Mouse (Mus musculus) heart, embryonic 14.5 days (tissue): ENCODE measurements around the gene Gm37240. TPM values are rescaled to one million over a fixed set of nuclear protein-coding genes. Genes with fewer than 3 reads are reported as not detected.

Source experiments
- ATAC-seq: fragments of 200-750 bp; cut with Nextera tagmentation; 2 replicates; pipeline ENCODE4 v1.8.0; 2017; ENCODE audit warnings: low read depth, moderate TSS enrichment; ENCODE audit not compliant: insufficient number of reproducible peaks, insufficient read depth, low FRiP score
- H3K27ac ChIP-seq, 2 experiments: fragments of 200-500 bp in 1 of 2; fragments of 300-500 bp in 1 of 2; sonication (generic) in 1 of 2; replicated peaks in 1 of 2; 2 replicates each; pipeline ENCODE4 v1.5.1; 2012 to 2014; ENCODE audit warnings: low read depth in 2 of 2, low read length in 2 of 2, control low read depth in 1 of 2, mild to moderate bottlenecking in 1 of 2, mixed read lengths in 1 of 2; ENCODE audit not compliant: control insufficient read depth in 1 of 2, insufficient read depth in 1 of 2
- H3K27me3 ChIP-seq: fragments of 300-500 bp; sonication (generic); 2 replicates; pipeline ENCODE4 v1.6.1; 2014; ENCODE audit warnings: mild to moderate bottlenecking, low read length, control low read depth; ENCODE audit not compliant: control insufficient read depth, insufficient read depth
- H3K36me3 ChIP-seq: fragments of 300-500 bp; sonication (generic); 2 replicates; pipeline ENCODE4 v1.6.1; 2014; ENCODE audit warnings: mild to moderate bottlenecking, control low read depth, low read length, mixed read lengths; ENCODE audit not compliant: control insufficient read depth, insufficient read depth
- H3K4me1 ChIP-seq, 2 experiments: fragments of 200-500 bp in 1 of 2; fragments of 300-500 bp in 1 of 2; sonication (generic) in 1 of 2; 2 replicates each; pipeline ENCODE4 v1.6.1; 2012 to 2014; ENCODE audit warnings: low read length in 2 of 2, control low read depth in 1 of 2, mixed read lengths in 1 of 2; ENCODE audit not compliant: control insufficient read depth in 2 of 2, insufficient read depth in 2 of 2
- H3K4me2 ChIP-seq: fragments of 300-500 bp; sonication (generic); 2 replicates; pipeline ENCODE4 v1.6.1; 2014; ENCODE audit warnings: mild to moderate bottlenecking, low read length
- H3K4me3 ChIP-seq, 2 experiments: fragments of 200-500 bp in 1 of 2; fragments of 300-500 bp in 1 of 2; sonication (generic) in 1 of 2; 2 replicates each; pipeline ENCODE4 v1.5.1; 2012 to 2014; ENCODE audit warnings: low read length in 2 of 2, mild to moderate bottlenecking in 2 of 2, control low read depth in 1 of 2, low read depth in 1 of 2, moderate library complexity in 1 of 2; ENCODE audit not compliant: control insufficient read depth in 1 of 2, insufficient read depth in 1 of 2
- H3K9ac ChIP-seq: fragments of 300-500 bp; sonication (generic); 2 replicates; pipeline ENCODE4 v1.6.1; 2014; ENCODE audit warnings: mild to moderate bottlenecking, low read length
- H3K9me3 ChIP-seq: fragments of 300-500 bp; sonication (generic); 2 replicates; pipeline ENCODE4 v1.6.1; 2016; ENCODE audit warnings: low read length, control low read depth; ENCODE audit not compliant: control insufficient read depth
- WGBS: fragments of 180-500 bp; shearing (Covaris S2); extraction: QIAGEN DNeasy Blood & Tissue Kit; methylation state at CpG from one replicate; pipeline ENCODE4 v1.1.7; 2014; 5-methylcytosine and 5-hydroxymethylcytosine counted together
- polyA plus RNA-seq: library from polyadenylated mRNA; unstranded; fragments of >200 nt; fragmentation: Nextera tagmentation; extraction: Ambion mirVana; gene quantifications from 2 replicates; pipeline ENCODE4 v1.2.1, GENCODE M21; 2014

Gm37240 gene
- polyA plus RNA-seq, 1 experiment from 2014 or later, result 12.3 TPM

DNA sequence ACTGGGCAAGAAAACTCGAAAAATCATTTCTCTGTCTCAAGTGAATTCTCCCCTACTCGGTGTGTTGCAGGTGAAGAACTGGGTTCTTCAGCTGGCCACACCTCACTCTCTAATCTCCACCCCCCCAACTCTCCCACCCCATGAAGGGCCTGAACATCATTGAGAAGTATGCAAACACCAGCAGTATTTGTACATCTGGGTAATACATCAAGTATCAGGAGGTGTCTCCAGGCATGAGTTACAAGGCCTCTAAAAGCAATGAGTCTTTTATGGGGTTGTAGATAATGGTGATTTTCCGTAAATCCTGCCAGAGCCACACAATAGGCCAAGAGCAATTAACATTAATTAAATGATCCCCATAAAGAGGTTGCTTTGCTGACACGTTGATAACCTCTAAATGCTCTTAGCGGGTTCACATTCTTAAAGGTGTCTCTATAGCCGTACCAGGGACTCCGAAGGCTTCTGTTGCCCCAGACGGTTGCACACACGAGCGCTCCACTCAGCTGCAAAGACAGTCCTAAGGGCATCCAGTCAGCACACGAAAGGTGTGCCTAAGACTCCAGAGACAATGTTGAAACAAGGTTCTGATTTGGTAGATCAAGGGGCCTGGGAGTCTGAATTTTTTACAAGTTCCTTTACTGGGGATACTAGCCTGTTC is 370.4 kb downstream of the Gm37240 start:
- Histone ChIP-seq H3K9ac (no peak overlapping the region), H3K27me3 (no peaks in the 10 kb centered on the region), H3K36me3 (no peaks in the 10 kb centered on the region), H3K4me3 (no peak overlapping the region), H3K27ac (no peak overlapping the region), H3K4me2 (no peak overlapping the region), H3K4me1 (peaks cover 29 to 40% of the 10 kb centered on the region in 2 experiments), H3K9me3 (0 out of 2 replicates have a peak, but pooled peaks cover 4% of the 10 kb centered on the region)
- no peak for ATAC-seq
- WGBS, result 70% methylated on average over 11 of the region's 11 CpGs

DNA sequence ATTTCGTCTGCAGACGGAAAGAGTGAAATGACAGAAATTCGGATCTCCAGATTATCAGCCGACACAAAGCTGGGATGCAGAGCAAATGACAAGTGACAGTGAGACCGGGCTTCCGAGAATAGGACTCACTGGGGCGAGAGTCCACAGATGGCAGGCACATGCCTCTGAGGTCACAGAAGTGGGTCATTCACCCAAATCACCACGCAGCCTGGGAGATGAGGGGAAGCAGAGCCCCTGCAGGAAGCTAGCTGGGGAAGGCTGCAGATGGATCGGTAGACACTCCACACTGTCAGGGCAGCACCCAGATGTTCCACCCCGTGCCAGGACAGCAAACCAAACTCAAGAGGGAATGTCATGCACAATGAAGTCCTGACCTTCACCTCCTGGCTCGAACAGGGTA is 372.6 kb downstream of the Gm37240 start:
- Histone ChIP-seq H3K4me1 (peaks cover 29 to 35% of the 10 kb centered on the region in 2 experiments), H3K9me3 (0 out of 2 replicates have a peak, but pooled peaks cover 4% of the 10 kb centered on the region), H3K36me3 (no peaks in the 10 kb centered on the region), H3K27ac (peak overlapping the region; percentile 5 to 6; a peak in 1 of 4 replicates), H3K4me3 (no peak overlapping the region), H3K4me2 (no peak overlapping the region), H3K9ac (no peak overlapping the region), H3K27me3 (no peaks in the 10 kb centered on the region)
- no peak for ATAC-seq
- 39% methylated on average over 11 of the region's 11 CpGs for WGBS

DNA sequence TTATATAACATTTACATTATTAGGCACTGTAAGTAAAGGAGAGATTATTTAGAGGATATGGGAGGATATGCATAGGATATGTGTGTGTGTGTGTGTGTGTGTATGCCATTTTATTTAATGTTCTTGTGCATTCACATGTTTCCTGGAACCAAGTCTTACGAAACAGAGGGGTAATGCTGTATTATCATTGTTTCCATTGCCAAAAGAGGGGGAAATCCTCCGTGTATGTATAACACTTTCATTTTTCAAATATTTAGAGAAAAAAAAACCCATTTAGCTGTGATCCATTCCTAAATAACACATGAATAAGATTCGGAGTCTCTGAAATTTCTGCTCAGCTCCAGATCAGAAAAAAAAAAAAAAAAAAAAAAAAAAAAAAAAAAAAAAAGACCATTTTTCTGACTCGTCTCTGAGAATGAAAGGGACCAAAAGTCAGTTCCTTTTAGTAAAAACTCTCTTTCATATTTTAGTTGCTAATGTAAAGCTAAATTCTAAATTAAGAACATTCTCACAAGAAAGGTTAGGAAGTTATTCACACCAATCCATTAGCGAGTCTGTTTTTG is 378.5 kb downstream of the Gm37240 start:
- Histone ChIP-seq H3K9ac (no peak overlapping the region), H3K4me2 (no peak overlapping the region), H3K27ac (no peak overlapping the region), H3K27me3 (no peaks in the 10 kb centered on the region), H3K4me1 (no peaks in the 10 kb centered on the region), H3K36me3 (no peaks in the 10 kb centered on the region), H3K9me3 (0 out of 2 replicates have a peak, but pooled peaks cover 4% of the 10 kb centered on the region), H3K4me3 (no peak overlapping the region)
- no peak for ATAC-seq
- WGBS, result 83% methylated on average over 5 of the region's 5 CpGs

DNA sequence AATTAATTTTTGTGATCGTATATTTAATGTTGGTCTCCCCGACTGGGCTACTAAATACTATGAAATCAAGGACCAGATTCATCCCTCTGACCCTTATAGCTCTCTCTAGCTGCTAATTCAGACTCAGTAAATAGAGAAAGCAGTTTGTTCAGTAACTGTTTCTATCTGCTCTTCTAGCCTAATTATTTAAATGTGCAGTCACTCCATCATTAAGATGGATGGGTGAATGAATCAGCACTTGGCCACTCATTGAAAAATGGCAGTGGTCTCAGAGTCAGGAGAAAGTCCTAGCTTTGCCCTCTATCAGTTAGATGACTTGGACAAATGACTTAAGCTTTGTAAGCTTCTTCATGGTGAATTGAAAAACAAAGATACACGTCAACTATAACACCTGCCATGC is 387.2 kb downstream of the Gm37240 start:
- Histone ChIP-seq H3K27ac (no peak overlapping the region), H3K9me3 (no peaks in the 10 kb centered on the region), H3K9ac (no peak overlapping the region), H3K36me3 (no peaks in the 10 kb centered on the region), H3K4me3 (no peak overlapping the region), H3K4me1 (no peaks in the 10 kb centered on the region), H3K4me2 (no peak overlapping the region), H3K27me3 (no peaks in the 10 kb centered on the region)
- no peak for ATAC-seq
- 81% methylated on average over 3 of the region's 3 CpGs for WGBS

DNA sequence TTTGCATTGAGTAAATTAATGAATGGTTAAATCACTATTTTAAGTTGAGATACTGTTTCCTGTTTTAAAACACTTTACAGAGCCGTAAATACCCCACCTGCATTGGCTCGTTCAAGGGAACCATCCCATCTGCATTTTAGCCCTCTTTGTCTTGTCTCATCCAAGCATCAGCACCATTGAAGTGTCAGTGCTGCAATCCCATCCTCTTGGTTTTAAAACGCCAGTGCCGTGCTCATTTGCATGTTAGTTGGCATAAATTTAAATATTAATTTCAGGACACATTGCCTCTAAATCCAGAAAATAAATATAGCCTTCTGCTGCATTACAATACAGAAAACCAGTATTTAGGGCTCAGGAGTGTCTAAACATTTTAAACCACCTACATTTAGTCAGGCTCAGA is 391.2 kb downstream of the Gm37240 start:
- H3K4me3 ChIP-seq, result no peak overlapping the region
- no peaks in the 10 kb centered on the region for H3K36me3 ChIP-seq
- no peaks in the 10 kb centered on the region for H3K4me1 ChIP-seq
- H3K27ac ChIP-seq, result no peak overlapping the region
- H3K9ac ChIP-seq, result no peak overlapping the region
- H3K9me3 ChIP-seq, result no peaks in the 10 kb centered on the region
- 68% methylated on average over 4 of the region's 4 CpGs for WGBS
- no peak for ATAC-seq
- no peak overlapping the region for H3K4me2 ChIP-seq
- H3K27me3 ChIP-seq, result no peaks in the 10 kb centered on the region

DNA sequence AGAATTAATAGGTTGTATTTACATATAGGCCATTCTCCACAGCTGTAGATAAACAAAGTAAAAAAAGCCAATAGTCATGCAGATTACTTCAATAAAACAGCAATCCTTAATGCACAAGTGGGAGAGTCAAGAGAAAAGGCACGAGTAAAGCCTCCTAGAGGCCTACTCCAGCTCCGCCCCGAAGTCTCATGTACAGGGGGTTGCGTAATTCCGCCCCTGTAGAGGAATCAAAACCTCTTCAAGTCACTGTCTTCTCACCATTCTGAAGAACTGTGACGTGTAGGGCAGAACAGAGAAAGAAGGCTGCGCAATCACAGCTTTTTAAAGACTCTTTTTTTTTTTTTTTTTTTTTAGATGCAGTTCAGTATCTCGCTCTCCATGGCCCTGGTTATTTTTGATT is 393.5 kb downstream of the Gm37240 start:
- no peak overlapping the region for H3K9ac ChIP-seq
- H3K27me3 ChIP-seq, result no peaks in the 10 kb centered on the region
- no peak overlapping the region for H3K27ac ChIP-seq
- no peak overlapping the region for H3K4me3 ChIP-seq
- no peaks in the 10 kb centered on the region for H3K9me3 ChIP-seq
- 87% methylated on average over 8 of the region's 8 CpGs for WGBS
- no peaks in the 10 kb centered on the region for H3K4me1 ChIP-seq
- no peaks in the 10 kb centered on the region for H3K36me3 ChIP-seq
- ATAC-seq, result no peak
- H3K4me2 ChIP-seq, result no peak overlapping the region

DNA sequence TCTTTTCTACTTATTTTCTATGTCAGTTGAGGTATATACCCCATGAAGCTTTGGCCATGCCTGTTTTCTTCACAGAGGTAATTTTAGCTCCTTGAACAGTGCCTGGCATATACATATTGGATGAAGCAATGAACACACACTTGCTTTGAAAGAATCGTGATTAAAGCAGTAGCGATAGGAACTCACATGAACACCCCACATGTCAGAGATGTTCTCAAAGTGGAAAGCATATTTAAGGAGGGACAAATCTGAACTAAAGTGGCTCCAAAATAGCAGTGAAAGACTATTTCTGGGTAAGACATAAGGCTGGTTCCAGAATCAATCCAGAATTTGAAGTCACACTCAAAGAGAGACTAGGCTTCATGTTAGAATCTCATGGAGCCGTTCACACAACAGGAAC is 397.1 kb downstream of the Gm37240 start:
- H3K4me3 ChIP-seq, result no peak overlapping the region
- H3K27ac ChIP-seq, result no peak overlapping the region
- ATAC-seq, result no peak
- H3K9ac ChIP-seq, result no peak overlapping the region
- no peaks in the 10 kb centered on the region for H3K27me3 ChIP-seq
- H3K4me1 ChIP-seq, result no peaks in the 10 kb centered on the region
- 82% methylated on average over 3 of the region's 3 CpGs for WGBS
- H3K9me3 ChIP-seq, result no peaks in the 10 kb centered on the region
- no peak overlapping the region for H3K4me2 ChIP-seq
- H3K36me3 ChIP-seq, result no peaks in the 10 kb centered on the region

DNA sequence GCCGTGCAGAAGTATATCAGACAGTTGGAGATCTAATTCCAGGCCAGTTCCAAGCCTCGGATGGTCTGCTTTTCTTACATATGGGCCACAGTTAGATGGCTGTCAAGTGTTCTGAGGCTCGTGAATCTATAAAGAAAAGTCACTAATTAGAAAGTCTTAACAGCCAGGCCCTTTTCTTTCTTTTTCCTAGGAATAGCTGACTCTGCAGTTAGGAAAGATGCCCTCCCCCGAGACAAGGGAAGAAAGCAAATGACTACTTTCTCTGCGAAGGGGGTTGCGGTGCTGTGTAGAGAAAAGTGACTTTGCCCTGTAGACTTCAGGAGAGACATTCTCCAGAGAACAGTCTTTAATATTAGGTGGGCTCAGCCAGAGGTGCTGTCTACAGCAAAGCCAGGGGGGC is 399.9 kb downstream of the Gm37240 start:
- H3K9me3 ChIP-seq, result no peaks in the 10 kb centered on the region
- H3K9ac ChIP-seq, result no peak overlapping the region
- H3K4me2 ChIP-seq, result no peak overlapping the region
- H3K27ac ChIP-seq, result no peak overlapping the region
- H3K4me1 ChIP-seq, result no peaks in the 10 kb centered on the region
- no peaks in the 10 kb centered on the region for H3K36me3 ChIP-seq
- no peak for ATAC-seq
- no peak overlapping the region for H3K4me3 ChIP-seq
- WGBS, result 81% methylated on average over 6 of the region's 6 CpGs
- no peaks in the 10 kb centered on the region for H3K27me3 ChIP-seq
